20 mouse cellular contexts compared by ENCODE assay signal in the genomic region with DNA sequence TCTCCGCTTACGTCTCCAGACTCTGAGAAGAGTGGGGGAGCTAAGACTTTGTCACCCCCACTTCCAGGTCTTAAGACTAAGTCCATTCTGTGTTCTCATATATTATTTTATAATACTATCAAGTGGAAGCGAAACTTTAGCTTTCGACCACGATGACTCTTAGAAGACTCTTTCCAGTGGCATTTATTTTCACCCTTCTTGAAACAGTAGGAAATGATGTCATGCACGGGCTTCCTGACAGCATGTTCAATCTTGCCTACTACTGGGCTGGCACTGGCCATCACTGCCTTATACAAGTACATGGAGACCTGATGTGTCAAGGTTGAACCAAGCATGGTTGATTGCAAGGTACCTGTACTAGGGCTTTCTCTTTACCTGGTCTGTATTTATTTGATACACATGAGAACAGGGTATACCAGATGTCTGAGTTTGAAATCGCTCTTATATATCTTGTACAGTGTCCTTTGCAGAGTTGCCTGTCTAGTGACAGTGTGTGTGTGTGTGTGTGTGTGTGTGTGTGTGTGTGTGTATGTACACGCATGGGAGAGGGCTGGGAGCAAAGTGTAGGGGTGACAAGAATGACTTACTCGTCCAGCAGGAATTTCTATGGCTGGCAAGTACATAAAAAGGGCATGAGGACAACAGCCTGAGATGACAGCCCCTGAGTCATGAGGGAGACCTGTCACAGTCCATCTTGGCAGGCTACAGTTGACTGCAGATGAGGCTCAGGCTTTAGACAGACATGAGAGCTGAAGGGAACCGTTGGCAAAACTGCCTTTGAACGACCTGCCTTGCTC.
A peak's percentile ranks its signal among the peaks of the same experiment; 100 is the strongest.
DNase-seq lines count a peak whose midpoint lies in the region; ATAC-seq and TF ChIP-seq lines count a peak whose summit lies in the region.
"Had no signal": no experiment of that assay in that cellular context is flagged by ENCODE, and none has a peak within 500 bp of the region (broad histone marks: within the 10 kb centered on the region; RNA-seq: fewer than 3 reads in every experiment).

No protein-coding gene starts in this region.

- peak; percentile 16; the same call in 1 of the 2 replicates for ATAC-seq in lung, postnatal 0 days
- ATAC-seq: forebrain, embryonic 15.5 days; intestine, embryonic 15.5 days had no signal

- H3K9ac ChIP-seq in lung, postnatal 0 days (replicated peaks; ENCODE audit: low read depth): no peak overlapping the region
- H3K9ac ChIP-seq: embryonic facial prominence, embryonic 15.5 days; forebrain, embryonic 15.5 days; hindbrain, embryonic 14.5 days; intestine, embryonic 15.5 days had no signal

- H3K27me3 ChIP-seq in lung, postnatal 0 days (replicated peaks; ENCODE audit: insufficient read depth, low read length): no peaks in the 10 kb centered on the region
- H3K27me3 ChIP-seq: embryonic facial prominence, embryonic 15.5 days; forebrain, embryonic 15.5 days; intestine, embryonic 15.5 days had no signal

- TF ChIP-seq CTCF in lung, postnatal 0 days (IDR thresholded peaks at IDR 0.05): no peak

- H3K4me1 ChIP-seq in lung, postnatal 0 days (ENCODE audit: insufficient read depth, low read depth, low read length): no peaks in the 10 kb centered on the region
- H3K4me1 ChIP-seq: forebrain, embryonic 15.5 days had no signal

- no peaks in the 10 kb centered on the region for H3K9me3 ChIP-seq in lung, postnatal 0 days (ENCODE audit: low read length)
- H3K9me3 ChIP-seq: embryonic facial prominence, embryonic 15.5 days; forebrain, embryonic 15.5 days; intestine, embryonic 15.5 days had no signal

- no peak overlapping the region for H3K4me3 ChIP-seq in lung, postnatal 0 days (ENCODE audit: low read depth, low read length)
- H3K4me3 ChIP-seq: embryonic facial prominence, embryonic 15.5 days; erythroblast, embryonic 14.5 days; forebrain, embryonic 15.5 days; intestine, embryonic 15.5 days had no signal

- 80% methylated on average over 11 of the region's 11 CpGs for WGBS in lung, postnatal 0 days

- no peak overlapping the region for H3K4me2 ChIP-seq in lung, postnatal 0 days (replicated peaks; ENCODE audit: low read depth, low read length)
- H3K4me2 ChIP-seq: embryonic facial prominence, embryonic 15.5 days; forebrain, embryonic 15.5 days; heart, embryonic 11.5 days; hindbrain, embryonic 14.5 days; intestine, embryonic 15.5 days had no signal

- DNase-seq in heart, adult 11 months: peak; percentile 79
- DNase-seq in heart, adult 8-10 months (ENCODE audit: low spot score): no peak
- DNase-seq in lung, postnatal 0 days (ENCODE audit: low spot score): no peak
- no peak for DNase-seq in lung, postnatal 36 days
- DNase-seq in Muller cell, postnatal 12 days (ENCODE audit: inconsistent ontology term): peak; percentile 23
- no peak for DNase-seq in left cerebral cortex, postnatal 4 days
- DNase-seq in layer of hippocampus, postnatal 14 days (ENCODE audit: low spot score in 2 of 2): no peak
- DNase-seq: adrenal gland, postnatal 10 days; B cell, adult 2 months; cerebellum, adult 11 months; cerebellum, adult 8-10 months; cerebellum, postnatal 14 days; embryo, embryonic 11 days; kidney, adult 18-20 months had no signal

- no peak for TF ChIP-seq EP300 in lung, postnatal 0 days (IDR thresholded peaks at IDR 0.05)

- no peak overlapping the region for H3K27ac ChIP-seq in lung, postnatal 0 days (ENCODE audit: low read length)
- H3K27ac ChIP-seq: embryonic facial prominence, embryonic 15.5 days; forebrain, embryonic 15.5 days; hindbrain, embryonic 14.5 days; intestine, embryonic 15.5 days had no signal

- intact Hi-C loops in left cerebral cortex, postnatal 4 days (cut with DNase I): no loop called here

- no peaks in the 10 kb centered on the region for H3K36me3 ChIP-seq in lung, postnatal 0 days (ENCODE audit: insufficient read depth, low read length)
- H3K36me3 ChIP-seq: embryonic facial prominence, embryonic 15.5 days; forebrain, embryonic 15.5 days; intestine, embryonic 15.5 days had no signal

Comparison
In these comparisons a context has a peak if more than half of its experiments do, and no peak if none do; other contexts are left out.
1. DNase-seq: peak in heart, adult 11 months (single experiment) and Muller cell, postnatal 12 days (single experiment); none in heart, adult 8-10 months (single experiment), lung, postnatal 0 days (single experiment), lung, postnatal 36 days (single experiment), left cerebral cortex, postnatal 4 days (single experiment) and layer of hippocampus, postnatal 14 days (0 of 2).